Mouse (Mus musculus): Measurements from ENCODE around the gene Ccdc63.
A peak's percentile ranks its signal among the peaks of the same experiment; 100 is the strongest.
"Not testable (repeated sequence)": the region's sequence is repeated elsewhere in the genome, so short reads cannot be mapped to it uniquely, and the experiment has no call there.

Gene Ccdc63

DNA sequence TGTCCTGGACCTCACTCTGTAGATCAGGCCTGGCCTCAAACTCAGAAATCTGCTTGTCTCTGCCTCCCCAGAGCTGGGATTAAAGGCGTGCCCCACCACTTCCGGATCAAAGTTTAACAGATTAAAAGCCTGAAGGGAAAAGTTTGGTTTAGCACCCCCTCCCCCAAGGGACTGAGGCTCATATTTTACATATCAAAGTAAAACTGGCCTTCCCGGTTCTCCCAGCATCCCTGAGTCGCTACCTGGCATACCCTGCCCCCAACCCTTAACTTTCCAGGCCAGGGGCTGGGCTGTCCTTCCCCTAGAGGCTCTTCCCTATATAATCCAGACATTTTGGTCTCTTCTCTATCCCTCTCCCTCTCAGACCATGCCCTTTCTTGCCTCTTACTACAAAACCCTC, 8.6 kb upstream of the Ccdc63 start:
- DNase-seq (ENCODE audit: low read depth, low spot score) = no peak

DNA sequence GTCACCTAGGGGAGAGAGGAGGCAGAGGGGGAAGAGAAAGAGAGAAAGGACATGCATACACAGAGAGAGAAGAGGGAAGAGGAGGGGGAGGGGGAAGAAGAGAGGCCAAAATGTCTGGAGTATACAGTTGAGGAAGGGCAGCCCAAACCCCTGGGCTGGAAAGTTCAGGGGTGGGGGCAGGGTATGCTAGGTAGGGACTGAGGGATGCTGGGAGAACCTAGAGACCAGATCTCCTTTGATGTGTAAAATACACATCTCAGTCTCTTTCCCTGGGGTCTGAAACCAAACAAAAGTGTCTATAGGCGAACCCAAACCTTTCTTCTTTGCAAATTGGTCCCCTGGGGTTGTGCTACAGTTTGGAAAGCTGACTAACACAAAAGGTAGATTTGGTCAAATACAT, 7.5 kb upstream of the Ccdc63 start:
- no peak for DNase-seq (ENCODE audit: low read depth, low spot score)

DNA sequence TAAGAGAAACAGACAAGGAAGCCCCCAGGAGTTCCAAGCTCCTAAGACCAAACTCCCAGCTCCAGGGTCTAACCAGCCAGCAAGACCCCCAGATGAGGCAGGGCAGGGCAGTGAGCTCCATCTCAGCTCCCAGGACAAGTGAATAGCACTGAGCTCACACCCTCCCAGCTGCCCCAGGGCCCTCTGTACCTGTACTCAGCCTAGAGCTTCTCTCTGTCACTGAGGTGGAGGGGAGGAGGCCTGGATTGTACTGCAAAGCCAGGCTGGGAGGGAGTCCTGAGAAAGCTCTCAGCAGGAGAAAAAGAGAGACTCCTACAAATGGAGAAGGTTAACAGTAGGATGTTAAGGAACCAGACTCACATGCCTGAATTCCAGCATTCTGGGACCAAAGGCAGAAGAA, 6.0 kb upstream of the Ccdc63 start:
- no peak for DNase-seq (ENCODE audit: low read depth, low spot score)

DNA sequence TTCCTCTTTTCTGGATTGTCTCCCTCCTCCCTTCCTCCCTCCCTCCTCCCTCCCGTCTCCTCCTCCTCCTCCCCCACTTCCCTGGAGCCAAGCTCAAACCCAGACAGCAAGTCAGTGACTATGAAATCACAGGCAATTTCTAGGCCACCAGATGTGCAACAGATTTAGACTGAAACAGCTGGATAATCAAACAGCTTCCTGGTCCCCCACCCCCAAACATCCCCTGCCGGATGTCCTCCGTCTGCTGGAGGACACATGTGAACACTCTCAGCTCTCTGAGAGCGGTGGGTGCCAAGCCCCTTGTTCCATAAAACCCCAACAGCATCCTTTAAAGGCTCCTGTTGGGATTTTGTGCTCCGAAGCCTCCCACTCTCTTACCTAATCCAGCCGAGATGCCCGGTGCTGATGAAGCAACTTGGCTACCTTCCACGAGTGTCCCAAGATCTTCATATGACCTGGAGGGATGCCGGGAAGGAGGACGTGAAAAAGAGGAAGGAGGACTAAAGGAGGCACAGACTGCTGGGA, 5.5 kb upstream of the Ccdc63 start:
- DNase-seq (ENCODE audit: low read depth, low spot score) = no peak

DNA sequence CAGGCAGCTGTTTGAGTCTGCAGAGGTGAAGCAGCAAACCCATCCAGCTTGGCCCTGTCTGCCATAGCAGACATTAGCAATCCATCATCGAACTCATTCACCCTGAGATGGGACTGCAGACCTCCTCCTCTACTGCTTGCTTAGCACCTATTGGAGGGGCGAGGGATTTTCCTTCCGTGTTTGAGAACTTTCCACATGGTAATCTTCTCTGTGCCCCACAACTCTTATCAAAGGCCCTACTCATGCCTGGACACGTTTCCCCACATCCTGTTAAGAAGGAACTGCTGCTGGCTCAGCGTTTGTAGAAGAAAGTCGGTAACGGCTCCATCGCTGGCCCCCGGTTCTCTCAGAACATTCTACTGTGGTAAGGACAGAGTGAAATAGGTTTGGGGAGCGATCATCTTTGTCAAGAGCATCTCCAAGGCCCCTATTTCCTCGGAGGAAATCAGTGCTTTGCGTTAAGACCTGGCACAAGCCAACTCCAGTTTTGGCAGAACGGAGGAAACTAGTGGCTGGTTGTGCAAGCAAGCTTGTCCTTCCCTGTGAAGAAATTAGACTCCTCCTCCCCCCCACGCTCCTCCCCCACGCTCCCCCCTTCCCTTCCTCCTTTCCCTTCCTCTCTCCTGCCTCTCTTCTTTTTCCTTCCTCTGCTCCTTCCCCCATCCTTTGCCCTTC, 4.9 kb upstream of the Ccdc63 start:
- peak; percentile 48 for DNase-seq (ENCODE audit: low read depth, low spot score)

DNA sequence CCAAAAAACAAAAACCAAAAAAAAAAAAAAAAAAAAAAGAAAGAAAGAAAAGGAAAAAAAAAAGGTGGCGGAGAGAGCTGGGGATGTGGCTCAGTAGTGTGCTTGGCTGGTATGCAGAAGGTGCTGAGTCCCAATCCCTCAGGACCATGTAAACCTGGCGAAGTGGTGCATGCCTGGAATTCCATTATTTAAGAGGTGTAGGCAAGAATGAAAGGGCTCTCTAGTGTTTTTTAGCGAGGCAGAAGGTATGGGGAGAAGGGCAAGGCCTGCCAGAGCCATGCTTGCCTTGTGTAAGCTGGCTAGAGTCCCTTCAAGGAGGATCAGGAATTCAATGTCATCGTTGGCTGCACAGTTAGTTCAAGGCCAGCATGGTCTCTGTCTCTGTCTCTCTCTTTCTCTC, 4.2 kb upstream of the Ccdc63 start:
- no peak for DNase-seq (ENCODE audit: low read depth, low spot score)

DNA sequence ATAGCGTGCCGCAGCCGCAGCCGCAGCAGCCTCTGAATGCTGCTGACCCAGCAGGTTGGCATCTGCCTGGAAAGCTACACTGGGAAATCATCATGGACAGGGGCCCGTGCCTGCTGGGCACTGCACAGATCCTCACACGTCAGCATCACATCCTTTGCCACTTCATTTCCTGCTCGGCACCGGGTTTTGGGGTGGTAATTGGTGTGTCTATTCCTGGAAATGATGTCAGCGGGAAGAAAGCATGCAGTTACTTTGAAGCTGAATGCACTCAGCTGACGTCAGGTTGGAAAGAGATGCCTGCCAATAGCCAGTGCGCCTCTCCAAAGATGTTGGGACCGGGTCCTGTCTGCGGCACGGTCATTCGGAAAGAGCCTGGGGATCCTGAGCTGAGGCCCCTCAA, 2.9 kb upstream of the Ccdc63 start:
- no peak for DNase-seq (ENCODE audit: low read depth, low spot score)

DNA sequence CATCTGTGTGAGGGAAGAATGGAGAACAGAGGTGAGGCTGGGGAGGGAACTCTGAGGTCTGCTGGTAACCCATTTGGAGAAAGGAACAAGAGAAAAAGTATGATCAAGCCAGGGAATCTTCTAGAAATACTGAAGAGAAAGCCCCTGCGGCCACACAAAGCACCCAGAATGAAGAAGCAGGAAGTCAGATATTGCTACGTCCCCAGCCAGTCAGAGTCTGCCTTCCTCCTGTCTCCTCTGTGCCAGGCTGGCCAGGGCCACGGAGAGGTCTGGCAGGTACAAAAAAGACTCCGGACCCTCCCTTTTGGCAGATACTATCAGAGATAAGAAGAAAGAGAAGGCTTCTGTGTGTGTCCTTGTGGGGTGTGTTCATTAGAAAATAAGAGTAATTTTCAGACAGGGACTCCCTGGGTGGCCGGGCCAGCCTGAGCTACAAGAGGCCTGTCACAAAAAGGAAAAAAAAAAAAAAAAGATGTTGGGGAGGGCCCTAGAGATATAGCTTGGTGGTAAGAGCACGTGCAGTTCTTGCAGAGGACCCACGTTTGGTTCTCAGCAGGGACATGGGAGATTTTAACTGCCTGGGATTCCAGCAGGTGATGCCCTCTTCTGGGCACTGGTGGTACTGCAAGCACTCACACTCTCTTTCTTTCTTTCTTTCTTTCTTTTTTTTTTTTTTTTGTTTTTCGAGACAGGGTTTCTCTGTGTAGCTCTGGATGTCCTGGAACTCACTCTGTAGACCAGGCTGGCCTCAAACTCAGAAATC, 1.8 kb upstream of the Ccdc63 start:
- DNase-seq (ENCODE audit: low read depth, low spot score) = peak; percentile 69

DNA sequence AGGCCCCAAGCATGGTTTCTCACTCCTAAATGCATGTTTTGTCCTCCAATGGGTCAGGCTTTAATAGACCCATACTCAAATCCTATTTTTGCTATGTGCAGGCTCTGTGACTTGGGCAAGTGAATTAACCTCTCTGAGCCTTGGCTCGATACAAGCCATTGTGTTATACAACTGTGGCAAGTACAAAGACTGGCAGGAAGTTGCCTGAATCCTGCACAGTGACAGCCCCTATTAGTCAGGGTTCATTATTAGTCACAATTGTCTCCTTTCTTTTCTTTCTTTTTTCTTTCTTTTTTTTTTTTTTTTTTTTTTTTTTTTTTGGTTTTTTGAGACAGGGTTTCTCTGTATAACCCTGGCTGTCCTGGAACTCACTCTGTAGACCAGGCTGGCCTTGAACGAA, 852 bp downstream of the Ccdc63 start:
- not testable (repeated sequence) for DNase-seq (ENCODE audit: low read depth, low spot score)

DNA sequence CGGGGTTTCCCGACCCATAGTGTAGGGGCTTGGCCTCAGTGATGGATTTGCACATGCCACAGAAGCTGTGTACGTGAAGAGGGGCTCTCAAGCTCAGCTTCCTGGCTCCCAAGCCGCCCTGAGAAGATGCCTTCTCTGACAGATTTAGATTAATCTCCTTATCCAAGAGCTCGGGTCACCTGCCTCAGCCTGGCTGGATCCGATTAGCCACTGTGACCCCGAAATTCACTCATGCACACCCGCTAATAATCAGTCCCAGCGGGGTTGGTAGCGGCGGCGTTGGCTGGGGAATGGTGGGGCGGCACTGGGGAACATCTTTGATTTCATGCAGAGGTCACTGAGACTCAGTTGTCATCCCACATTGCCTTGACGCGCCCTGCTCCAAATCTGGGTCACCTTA, 1.8 kb downstream of the Ccdc63 start:
- no peak for DNase-seq (ENCODE audit: low read depth, low spot score)

DNA sequence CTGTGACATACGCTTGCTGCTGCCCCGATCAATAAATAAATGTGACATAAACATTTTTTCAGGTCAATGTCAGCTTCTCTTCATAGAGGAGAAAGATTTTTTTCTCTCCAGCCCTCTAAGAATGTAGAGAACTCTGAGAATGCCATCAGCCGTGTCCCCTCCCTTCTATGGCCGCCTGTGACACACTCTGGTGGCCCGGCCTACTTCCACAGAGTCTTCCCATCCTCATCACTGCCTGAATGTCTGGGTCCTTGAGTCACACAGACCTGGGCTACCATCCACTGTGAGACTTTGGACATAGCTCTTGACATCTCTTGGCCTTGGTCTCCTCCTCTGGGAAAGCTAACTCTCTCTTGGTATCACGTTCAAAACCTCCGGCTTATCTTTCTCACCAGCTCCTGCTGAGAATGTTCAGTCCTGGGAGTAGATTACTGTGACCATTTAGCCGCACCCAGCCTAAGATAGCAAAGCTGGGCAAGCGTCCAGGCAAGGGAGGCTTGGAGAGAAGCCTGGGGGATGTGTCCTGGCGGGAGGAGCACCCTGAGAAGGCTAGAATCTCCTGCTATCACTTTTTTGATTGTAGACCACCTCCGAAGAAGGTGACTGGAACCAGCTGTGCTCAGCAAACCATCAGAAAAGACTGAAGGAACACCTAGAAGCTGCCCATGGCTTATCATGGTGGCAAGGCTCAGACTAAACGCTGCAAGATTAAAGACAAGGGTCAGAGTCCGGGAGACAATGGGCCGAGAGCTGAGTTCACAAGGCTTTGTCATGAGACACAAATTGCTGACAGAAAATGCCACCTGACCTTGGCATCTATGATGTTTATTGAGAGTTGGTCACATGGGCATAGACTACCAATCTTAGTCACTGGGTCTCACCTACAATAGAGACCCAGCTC, 3.9 kb downstream of the Ccdc63 start:
- no peak for DNase-seq (ENCODE audit: low read depth, low spot score)

DNA sequence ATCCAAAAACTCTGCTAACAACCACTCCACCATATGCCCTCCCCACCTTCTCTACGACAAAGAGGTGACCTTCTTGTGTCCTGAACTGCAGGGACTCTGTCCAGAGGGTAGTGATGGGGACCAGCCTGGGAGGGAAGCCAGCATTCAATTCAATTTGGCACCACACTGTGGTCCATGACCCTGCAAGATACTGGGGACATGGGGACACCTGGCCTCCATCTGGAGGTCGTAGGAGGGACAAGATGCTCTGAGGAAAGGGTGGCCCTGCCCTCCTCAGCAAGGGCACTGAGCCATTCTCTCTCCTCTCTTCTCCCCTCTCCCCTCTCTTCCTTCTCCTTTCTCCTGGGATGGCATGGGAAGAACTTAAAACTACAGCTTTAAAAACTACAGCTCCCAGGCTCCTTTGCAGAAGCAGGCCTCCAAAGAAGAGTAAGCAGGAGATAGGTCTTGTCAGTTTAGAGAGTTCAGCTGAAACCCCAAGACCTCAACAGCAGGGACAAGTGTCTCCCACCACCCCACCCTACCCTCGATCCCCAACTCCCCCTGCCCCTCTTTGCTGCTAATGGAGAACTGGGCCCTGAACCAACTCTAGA, 5.2 kb downstream of the Ccdc63 start:
- DNase-seq (ENCODE audit: low read depth, low spot score) = no peak

DNA sequence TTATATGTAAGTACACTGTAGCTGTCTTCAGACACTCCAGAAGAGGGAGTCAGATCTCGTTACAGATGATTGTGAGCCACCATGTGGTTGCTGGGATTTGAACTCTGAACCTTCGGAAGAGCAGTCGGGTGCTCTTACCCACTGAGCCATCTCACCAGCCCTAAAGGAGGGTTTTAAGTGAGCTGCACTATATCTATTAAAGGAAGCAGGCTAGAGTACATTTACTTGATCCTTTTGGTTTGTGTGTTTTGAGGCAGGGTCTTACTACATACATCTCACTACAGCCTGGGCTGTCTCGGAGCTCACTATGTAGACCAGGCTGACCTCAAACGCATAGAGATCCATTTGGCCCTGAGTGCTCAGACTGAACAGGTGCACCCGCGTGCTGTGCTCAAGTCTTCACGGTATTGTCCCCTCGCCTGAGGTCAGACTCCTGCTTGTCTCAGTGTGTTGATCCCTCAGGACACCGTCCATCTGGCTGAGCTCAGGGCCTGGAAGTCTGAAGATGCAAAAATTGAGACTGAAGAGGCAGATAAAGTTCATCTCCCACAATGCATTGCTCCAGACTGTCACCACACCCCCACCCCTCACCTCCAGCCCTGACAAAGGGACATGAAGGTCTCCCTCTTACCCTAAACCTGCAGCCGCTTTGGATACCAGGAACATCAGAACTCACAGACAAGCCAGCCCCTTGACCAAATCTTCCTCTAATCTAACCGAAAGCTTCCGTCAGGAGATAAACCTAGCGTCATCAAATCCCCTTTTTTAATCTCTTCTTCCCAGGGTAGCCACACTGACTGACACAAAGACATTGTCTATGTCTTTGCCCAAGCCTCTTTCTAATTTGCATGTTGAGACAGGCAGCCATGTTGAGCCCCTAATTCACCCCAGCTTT, 6.0 kb downstream of the Ccdc63 start:
- DNase-seq (ENCODE audit: low read depth, low spot score) = no peak

DNA sequence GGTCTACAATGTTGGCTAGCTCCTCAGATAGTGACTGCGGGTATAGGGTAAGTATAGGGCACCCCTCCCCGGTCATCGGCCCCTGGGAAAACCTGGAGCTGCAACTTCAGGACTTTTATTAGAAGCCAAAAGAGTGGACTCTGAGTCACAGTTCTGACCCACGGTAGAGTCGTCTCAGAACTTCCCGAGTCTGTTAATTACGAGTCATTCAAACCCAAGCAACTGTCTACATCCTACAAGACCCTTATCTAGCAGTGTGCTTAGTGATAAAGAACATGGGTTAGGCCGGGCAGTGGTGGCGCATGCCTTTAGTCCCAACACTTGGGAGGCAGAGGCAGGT, 7.6 kb downstream of the Ccdc63 start:
- no peak for DNase-seq (ENCODE audit: low read depth, low spot score)

DNA sequence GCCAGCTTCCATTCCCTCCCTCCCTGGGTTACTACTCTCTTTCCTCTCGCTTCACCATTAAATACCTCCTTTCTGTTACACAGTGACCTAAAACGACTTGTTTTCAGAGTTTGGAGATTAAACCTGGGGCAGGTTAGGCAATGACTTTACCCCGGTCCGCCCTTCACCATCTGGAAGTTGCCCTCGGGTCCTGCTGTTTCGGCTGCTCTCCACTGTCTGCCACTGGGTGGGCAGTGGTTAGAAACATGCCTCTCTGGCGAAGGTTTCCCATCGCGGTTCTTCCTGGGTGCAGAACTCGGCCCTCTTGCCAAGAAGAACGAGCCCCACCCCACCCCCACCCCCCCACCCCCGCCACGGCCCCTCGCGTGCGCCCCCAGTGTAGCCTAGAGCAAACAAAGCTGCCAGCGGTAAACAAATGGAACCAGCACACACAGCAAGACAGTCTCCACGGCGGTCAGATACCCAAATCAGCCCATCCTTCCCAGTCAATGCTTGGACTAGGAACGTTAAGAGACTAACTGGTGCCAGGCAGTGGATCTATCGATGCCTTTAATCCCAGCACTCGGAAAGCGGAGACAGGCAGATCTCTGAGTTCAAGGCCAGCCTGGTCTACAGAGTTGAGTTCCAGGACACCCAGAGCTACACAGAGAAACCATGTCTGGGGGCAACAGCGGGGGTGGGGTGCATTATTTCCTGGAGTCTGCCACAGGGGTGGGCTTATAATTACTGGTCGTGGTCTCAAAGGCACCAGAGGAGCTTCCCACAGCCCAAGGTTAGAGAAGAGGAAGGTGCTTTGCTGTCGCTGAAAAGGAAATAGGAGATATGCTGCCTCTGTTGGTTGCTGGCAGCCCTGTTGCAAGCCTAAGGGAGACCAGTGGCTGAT, 8.2 kb downstream of the Ccdc63 start:
- DNase-seq (ENCODE audit: low read depth, low spot score) = no peak

DNA sequence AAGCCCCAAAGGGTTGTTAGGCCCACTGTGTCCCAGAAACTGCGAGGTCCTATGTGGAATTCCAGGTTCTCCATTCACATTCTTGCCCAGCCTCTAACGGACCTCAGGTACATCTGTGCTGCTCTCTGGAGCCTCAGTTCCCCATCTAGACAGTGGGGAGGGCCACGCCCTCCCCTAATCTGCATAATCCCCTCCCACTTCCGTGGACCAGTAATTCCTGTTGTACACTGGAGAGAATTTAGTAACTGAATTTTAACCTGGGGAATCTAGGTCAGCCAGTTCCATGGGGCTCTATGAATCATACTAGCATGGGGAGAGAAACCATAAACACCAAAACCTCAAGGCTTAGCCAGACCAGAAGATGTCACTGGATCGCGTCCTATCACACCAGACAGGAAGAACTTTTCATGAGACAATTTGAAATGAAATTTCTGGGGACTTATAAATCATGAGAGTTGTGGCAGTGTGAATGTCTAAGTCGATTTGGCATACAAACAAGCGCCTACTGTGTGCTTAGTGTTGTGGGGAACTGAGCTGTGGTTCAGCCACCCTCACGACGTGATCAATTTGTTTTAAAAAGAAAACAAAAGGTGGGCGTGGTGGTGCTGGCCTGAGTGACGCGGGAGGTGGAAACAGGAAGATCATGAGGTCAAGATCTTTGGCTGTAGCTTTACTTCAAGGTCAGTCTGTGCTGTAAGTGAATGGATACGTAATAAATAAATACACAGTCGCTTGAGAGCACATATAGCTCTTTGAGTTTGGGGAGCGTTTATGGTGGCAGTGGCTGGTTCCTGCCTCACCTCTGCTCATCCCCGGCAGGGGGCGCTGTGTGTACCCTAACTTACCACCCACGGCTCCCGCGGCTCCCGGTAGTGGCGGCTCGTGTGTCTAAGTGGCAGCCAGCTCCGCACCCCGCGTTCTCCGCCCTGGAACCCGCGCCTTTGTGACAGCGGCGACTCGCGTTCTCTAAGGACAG, 9.3 kb downstream of the Ccdc63 start:
- DNase-seq (ENCODE audit: low read depth, low spot score) = peak; percentile 91

DNA sequence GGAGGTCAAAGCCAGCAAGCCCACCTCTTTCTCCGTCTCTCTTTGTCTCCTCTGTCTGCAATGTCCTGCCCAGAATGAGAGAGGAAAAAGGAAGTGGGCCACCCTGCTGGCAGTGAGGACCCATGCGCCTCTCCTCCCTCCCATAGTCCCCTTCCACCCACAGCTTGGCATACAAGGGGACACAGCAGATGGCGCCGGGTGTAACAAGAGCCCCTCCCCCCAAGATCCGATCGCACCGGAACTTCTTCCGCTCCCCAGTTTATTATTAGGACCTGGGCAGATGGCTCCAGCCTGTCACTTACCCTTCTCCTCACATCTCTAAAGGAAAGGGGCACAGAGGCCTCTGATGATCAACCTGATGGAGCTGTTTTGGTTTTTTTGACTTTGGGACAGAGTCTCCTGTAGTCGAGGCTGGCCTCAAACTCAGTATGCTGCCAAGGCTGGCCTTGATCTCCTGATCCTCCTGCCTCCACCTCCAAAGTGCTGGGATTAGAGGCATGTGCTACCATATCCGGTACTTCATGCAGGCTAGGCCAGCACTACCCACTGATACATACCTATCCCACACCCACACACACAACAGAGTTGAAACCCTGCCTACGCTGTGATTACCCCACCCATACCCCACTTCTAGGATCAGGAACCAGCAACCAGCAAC, 10.2 kb downstream of the Ccdc63 start:
- DNase-seq (ENCODE audit: low read depth, low spot score) = peak; percentile 35

DNA sequence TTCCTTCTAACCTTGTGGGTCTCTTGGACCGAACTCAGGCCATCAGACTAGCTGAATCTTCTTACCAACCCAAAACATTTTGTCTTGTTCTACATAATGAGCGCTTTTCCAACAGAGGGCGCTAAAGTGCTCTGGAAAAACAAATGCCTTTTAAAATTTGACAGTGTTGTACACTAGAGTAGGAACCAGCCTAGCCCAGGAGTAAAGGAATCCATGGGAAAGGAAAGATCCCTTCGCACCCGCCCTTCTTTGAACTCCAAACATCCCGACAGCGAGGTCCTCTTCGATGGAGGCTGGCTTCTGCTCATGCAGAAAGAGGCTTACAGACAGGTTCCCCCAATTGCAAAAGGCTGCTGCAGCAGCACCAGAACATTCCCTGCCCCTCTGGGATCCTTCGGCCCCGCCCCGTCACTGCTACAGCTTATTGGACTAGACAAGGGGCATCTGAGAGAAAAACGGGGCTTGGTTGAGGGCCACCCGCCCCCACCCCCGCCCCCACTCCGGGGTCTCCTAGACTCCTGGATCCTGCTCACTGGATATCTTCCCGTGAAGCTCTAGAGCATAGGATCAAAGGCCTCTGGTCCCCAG, 11.5 kb downstream of the Ccdc63 start:
- DNase-seq (ENCODE audit: low read depth, low spot score) = peak; percentile 81
